Mouse (Mus musculus) small intestine, adult 2 months (tissue): ENCODE measurements around the gene Car1.
"Not testable (repeated sequence)": the region's sequence is repeated elsewhere in the genome, so short reads cannot be mapped to it uniquely, and the experiment has no call there.

Experiments used
- CTCF ChIP-seq: fragments of 200-500 bp; IDR thresholded peaks from 2 replicates; pipeline ENCODE4 v1.5.1; 2012; ENCODE audit warnings: low read depth, mild to moderate bottlenecking, control low read depth, inconsistent platforms, low read length, moderate library complexity, mixed read lengths; ENCODE audit not compliant: insufficient replicate concordance, insufficient read length; ENCODE audit errors: extremely low read depth
- POLR2A ChIP-seq: fragments of 200-500 bp; IDR thresholded peaks from 2 replicates; pipeline ENCODE4 v1.6.1; 2012; ENCODE audit warnings: low read depth, mild to moderate bottlenecking, control low read depth, inconsistent platforms, low read length, moderate library complexity

DNA sequence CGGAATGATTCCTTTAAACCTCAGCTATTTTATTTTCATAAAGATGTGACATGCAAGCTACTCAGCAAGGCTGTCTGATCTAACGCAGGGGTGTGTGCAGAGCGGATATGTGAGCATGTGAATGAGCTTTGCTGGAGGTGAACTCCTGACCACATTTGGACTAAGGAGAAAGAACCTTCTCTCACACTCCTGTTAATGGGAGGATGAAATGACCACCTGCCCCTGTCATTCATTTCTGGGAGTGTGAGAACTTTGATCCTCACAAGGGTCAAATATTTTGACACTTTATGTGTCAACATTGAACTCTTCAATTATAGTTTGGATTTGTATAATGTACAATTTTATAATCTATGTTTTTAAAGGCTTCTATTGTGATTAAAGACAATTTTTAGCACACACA is 25.8 kb downstream of the Car1 start:
- not testable (repeated sequence) for TF ChIP-seq CTCF, POLR2A
